Mouse (Mus musculus) C2C12 (cell line): Measurements from ENCODE around the gene Casp9.

Experiments used
- CTCF ChIP-seq: IDR thresholded peaks from one replicate; pipeline ENCODE4 v1.5.1; 2011; ENCODE audit not compliant: control insufficient read depth, insufficient read depth, insufficient read length
- MAX ChIP-seq: IDR thresholded peaks from one replicate; pipeline ENCODE4 v1.6.1; 2011; ENCODE audit warnings: mild to moderate bottlenecking, control low read depth
- MYOD1 ChIP-seq: IDR thresholded peaks from one replicate; pipeline ENCODE4 v1.6.1; 2011; ENCODE audit warnings: low read depth; ENCODE audit not compliant: control insufficient read depth, insufficient read length
- USF1 ChIP-seq: IDR thresholded peaks from one replicate; pipeline ENCODE4 v1.6.1; 2011; ENCODE audit warnings: low read depth, mild to moderate bottlenecking, control low read depth, moderate library complexity

DNA sequence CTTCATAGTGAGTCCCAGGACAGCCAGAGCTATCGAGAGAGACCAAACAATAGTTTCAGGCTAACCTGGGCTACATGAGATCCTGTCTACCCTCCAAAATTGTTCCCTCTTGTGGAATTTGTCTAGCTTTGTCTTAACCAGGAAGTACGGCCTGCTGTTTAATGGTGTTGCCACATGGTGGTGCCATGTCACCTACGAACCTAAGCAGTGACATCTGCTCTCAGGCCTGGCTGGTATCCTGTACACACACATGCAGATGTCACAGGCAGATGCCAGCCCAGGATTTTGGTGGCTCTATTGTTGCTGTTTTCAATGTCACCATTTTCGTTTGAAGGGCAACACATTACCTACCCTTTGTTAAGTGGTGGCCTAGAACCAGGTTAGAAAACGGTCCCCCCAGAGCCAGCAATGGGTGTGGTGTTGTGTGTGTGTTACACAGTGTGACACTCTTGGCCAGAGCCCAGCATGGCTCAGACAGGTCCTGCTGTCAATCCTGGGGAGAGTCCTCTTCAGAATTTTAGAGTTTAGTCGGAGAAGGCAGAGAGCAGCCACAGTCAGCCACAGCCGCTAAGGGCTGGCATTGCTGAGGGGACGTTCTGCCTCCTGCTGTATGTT lies 16.5 kb downstream of the Casp9 start:
- TF ChIP-seq CTCF, result no peak
- TF ChIP-seq USF1, result no peak
- TF ChIP-seq MAX, result no peak
- no peak for TF ChIP-seq MYOD1
